Mouse (Mus musculus) limb, embryonic 14.5 days (tissue): Measurements from ENCODE around the gene Parp2. TPM values are rescaled to one million over a fixed set of nuclear protein-coding genes. Genes with fewer than 3 reads are reported as not detected.
"Not testable (repeated sequence)": the region's sequence is repeated elsewhere in the genome, so short reads cannot be mapped to it uniquely, and the experiment has no call there.

ENCODE experiments used
- ATAC-seq: fragments of 200-750 bp; cut with Nextera tagmentation; 2 replicates; pipeline ENCODE4 v1.8.0; 2017; ENCODE audit warnings: low read depth, moderate number of reproducible peaks, moderate TSS enrichment; ENCODE audit not compliant: low FRiP score
- DNase-seq: peaks from one replicate; pipeline ENCODE4 v3.0.0-alpha.2; 2015; ENCODE audit warnings: low spot score
- H3K27ac ChIP-seq: fragments of 300-500 bp; sonication (generic); replicated peaks from 2 replicates; pipeline ENCODE4 v1.5.1; 2014; ENCODE audit warnings: low read depth, mild to moderate bottlenecking, low read length, moderate library complexity, mixed read lengths
- H3K27me3 ChIP-seq: fragments of 300-500 bp; sonication (generic); 2 replicates; pipeline ENCODE4 v1.6.1; 2014; ENCODE audit warnings: low read length, mixed read lengths; ENCODE audit not compliant: control insufficient read depth, insufficient read depth
- H3K36me3 ChIP-seq: fragments of 300-500 bp; sonication (generic); 2 replicates; pipeline ENCODE4 v1.6.1; 2014; ENCODE audit warnings: mild to moderate bottlenecking, low read length, moderate library complexity, mixed read lengths; ENCODE audit not compliant: control insufficient read depth, insufficient read depth
- H3K4me1 ChIP-seq: fragments of 300-500 bp; sonication (generic); 2 replicates; pipeline ENCODE4 v1.6.1; 2014; ENCODE audit warnings: antibody characterized with exemption, low read length, mixed read lengths; ENCODE audit not compliant: control insufficient read depth, insufficient read depth
- H3K4me2 ChIP-seq: fragments of 300-500 bp; sonication (generic); replicated peaks from 2 replicates; pipeline ENCODE4 v1.6.1; 2014; ENCODE audit warnings: low read depth, mild to moderate bottlenecking, low read length, moderate library complexity; ENCODE audit not compliant: severe bottlenecking
- H3K4me3 ChIP-seq: fragments of 300-500 bp; sonication (generic); replicated peaks from 2 replicates; pipeline ENCODE4 v1.5.1; 2014; ENCODE audit warnings: low read length
- H3K9ac ChIP-seq: fragments of 300-500 bp; sonication (generic); 2 replicates; pipeline ENCODE4 v1.6.1; 2014; ENCODE audit warnings: mild to moderate bottlenecking, low read depth, low read length, moderate library complexity; ENCODE audit not compliant: severe bottlenecking
- H3K9me3 ChIP-seq: fragments of 300-500 bp; sonication (generic); 2 replicates; pipeline ENCODE4 v1.6.1; 2016; ENCODE audit warnings: low read length; ENCODE audit not compliant: control insufficient read depth
- POLR2A ChIP-seq: fragments of 200-500 bp; IDR thresholded peaks from 2 replicates; pipeline ENCODE4 v1.8.0; 2012; ENCODE audit warnings: inconsistent platforms, mild to moderate bottlenecking, moderate library complexity, borderline replicate concordance; ENCODE audit not compliant: insufficient read depth, insufficient read length; ENCODE audit errors: extremely low read depth
- WGBS: fragments of 180-500 bp; shearing (Covaris S2); extraction: QIAGEN DNeasy Blood & Tissue Kit; methylation state at CpG from one replicate; pipeline ENCODE4 v1.1.7; 2014; 5-methylcytosine and 5-hydroxymethylcytosine counted together
- polyA plus RNA-seq, 2 experiments: library from polyadenylated mRNA; depleted of rRNA in 1 of 2; stranded (reverse) in 1 of 2; unstranded in 1 of 2; fragments of >200 nt; fragmentation: Nextera tagmentation in 1 of 2; extraction: Ambion mirVana in 1 of 2; gene quantifications; 2 replicates each; pipeline versions ENCODE4 v1.2.1 to v1.2.3; 2012 to 2014

The Parp2 gene
- polyA plus RNA-seq, 2 experiments = 57.8 to 86.6 TPM

- Histone ChIP-seq H3K9ac (no peak overlapping the region), H3K27ac (no peak overlapping the region), H3K9me3 (no peaks in the 10 kb centered on the region), H3K4me2 (no peak overlapping the region), H3K4me3 (no peak overlapping the region), H3K4me1 (peaks cover 4% of the 10 kb centered on the region; the same call in 1 of the 2 replicates), H3K27me3 (no peaks in the 10 kb centered on the region), H3K36me3 (no peaks in the 10 kb centered on the region)
- TF ChIP-seq POLR2A = no peak
- DNase-seq = no peak
- 67% methylated on average over 13 of the region's 13 CpGs for WGBS
- no peak for ATAC-seq
Measured at GRCm38 (mm10) chr14:50804683-50805082, 3.0 kb upstream of the Parp2 start.

GRCm38 (mm10) chr14:50806469-50806868 is 1.2 kb upstream of the Parp2 start:
- DNase-seq, H3K27ac ChIP-seq, ATAC-seq, H3K9me3 ChIP-seq, H3K4me1 ChIP-seq, H3K9ac ChIP-seq, H3K27me3 ChIP-seq: not testable (repeated sequence)
- 83% methylated on average over 5 of the region's 5 CpGs for WGBS
- peak overlapping the region; percentile 48; the same call in 1 of the 2 replicates for H3K4me3 ChIP-seq
- peak overlapping the region; percentile 46 for H3K4me2 ChIP-seq
- peaks cover 12% of the 10 kb centered on the region for H3K36me3 ChIP-seq

GRCm38 (mm10) chr14:50813060-50813459 is 5.4 kb downstream of the Parp2 start:
- Histone ChIP-seq H3K4me2 (no peak overlapping the region), H3K9me3 (no peaks in the 10 kb centered on the region), H3K9ac (no peak overlapping the region), H3K4me1 (peaks cover 4% of the 10 kb centered on the region; the same call in 1 of the 2 replicates), H3K27me3 (no peaks in the 10 kb centered on the region), H3K36me3 (peaks cover 63% of the 10 kb centered on the region), H3K27ac (no peak overlapping the region), H3K4me3 (no peak overlapping the region)
- no peak for ATAC-seq
- TF ChIP-seq POLR2A = no peak
- WGBS = 89% methylated on average over 2 of the region's 2 CpGs
- DNase-seq = no peak

GRCm38 (mm10) chr14:50823240-50823639 is 15.6 kb downstream of the Parp2 start:
- no peak overlapping the region for H3K27ac ChIP-seq
- ATAC-seq = no peak
- no peaks in the 10 kb centered on the region for H3K27me3 ChIP-seq
- DNase-seq = no peak
- no peaks in the 10 kb centered on the region for H3K4me1 ChIP-seq
- H3K9me3 ChIP-seq = no peaks in the 10 kb centered on the region
- H3K4me2 ChIP-seq = no peak overlapping the region
- no peak overlapping the region for H3K4me3 ChIP-seq
- H3K36me3 ChIP-seq = peaks cover 42% of the 10 kb centered on the region
- no peak overlapping the region for H3K9ac ChIP-seq
- 84% methylated on average over 2 of the region's 2 CpGs for WGBS
- TF ChIP-seq POLR2A = no peak

GRCm38 (mm10) chr14:50824219-50824618 is 16.6 kb downstream of the Parp2 start:
- DNase-seq (no peak), ATAC-seq (no peak)
- Histone ChIP-seq H3K36me3 (peaks cover 43% of the 10 kb centered on the region), H3K9me3 (no peaks in the 10 kb centered on the region), H3K4me3 (no peak overlapping the region), H3K9ac (no peak overlapping the region), H3K4me1 (no peaks in the 10 kb centered on the region), H3K27me3 (no peaks in the 10 kb centered on the region), H3K27ac (no peak overlapping the region), H3K4me2 (no peak overlapping the region)
- 85% methylated on average over 9 of the region's 9 CpGs for WGBS
- no peak for TF ChIP-seq POLR2A

- TF ChIP-seq POLR2A = no peak
- H3K9ac ChIP-seq = no peak overlapping the region
- DNase-seq (no peak), ATAC-seq (no peak)
- 83% methylated on average over 4 of the region's 4 CpGs for WGBS
- H3K27ac ChIP-seq = no peak overlapping the region
- H3K4me2 ChIP-seq = no peak overlapping the region
- H3K27me3 ChIP-seq = no peaks in the 10 kb centered on the region
- H3K4me3 ChIP-seq = no peak overlapping the region
- no peaks in the 10 kb centered on the region for H3K9me3 ChIP-seq
- peaks cover 32% of the 10 kb centered on the region for H3K36me3 ChIP-seq
- H3K4me1 ChIP-seq = no peaks in the 10 kb centered on the region
Measured at GRCm38 (mm10) chr14:50826579-50826978, 18.9 kb downstream of the Parp2 start.
